Mouse (Mus musculus) T-helper 2 cell (primary cell): ENCODE results near the gene Mrpl16.

Source experiments
- in situ Hi-C: fragments of 300-600 bp; cut with MboI, MseI; formaldehyde crosslinking; loops from one replicate; pipeline ENCODE4 v1.15.1; 2025; ENCODE audit warnings: high pct_unique_total_duplicates

Gene Mrpl16

GRCm38 (mm10) chr19:11800531-11801315 is 30.5 kb downstream of the Mrpl16 start:
- in situ Hi-C loops, result no loop called here

- in situ Hi-C loops, result no loop called here
Measured at GRCm38 (mm10) chr19:11804423-11804822, 34.2 kb downstream of the Mrpl16 start.

GRCm38 (mm10) chr19:11807251-11807650 is 37.1 kb downstream of the Mrpl16 start:
- in situ Hi-C loops, result no loop called here

GRCm38 (mm10) chr19:11807822-11808221 is 37.6 kb downstream of the Mrpl16 start:
- in situ Hi-C loops, result no loop called here

GRCm38 (mm10) chr19:11808452-11808851 is 38.3 kb downstream of the Mrpl16 start:
- in situ Hi-C loops, result no loop called here

- in situ Hi-C loops, result no loop called here
Measured at GRCm38 (mm10) chr19:11810003-11810758, 40.0 kb downstream of the Mrpl16 start.

- in situ Hi-C loops, result no loop called here
Measured at GRCm38 (mm10) chr19:11810856-11811255, 40.7 kb downstream of the Mrpl16 start.

GRCm38 (mm10) chr19:11811688-11812365 is 41.6 kb downstream of the Mrpl16 start:
- in situ Hi-C loops, result no loop called here

GRCm38 (mm10) chr19:11813136-11813535 is 42.9 kb downstream of the Mrpl16 start:
- in situ Hi-C loops, result no loop called here

GRCm38 (mm10) chr19:11813649-11814048 is 43.5 kb downstream of the Mrpl16 start:
- in situ Hi-C loops, result no loop called here

GRCm38 (mm10) chr19:11814742-11815333 is 44.6 kb downstream of the Mrpl16 start:
- in situ Hi-C loops, result no loop called here

- in situ Hi-C loops, result no loop called here
Measured at GRCm38 (mm10) chr19:11816706-11817105, 46.5 kb downstream of the Mrpl16 start.

- in situ Hi-C loops, result no loop called here
Measured at GRCm38 (mm10) chr19:11817586-11817985, 47.4 kb downstream of the Mrpl16 start.

- in situ Hi-C loops, result no loop called here
Measured at GRCm38 (mm10) chr19:11818199-11819142, 48.3 kb downstream of the Mrpl16 start.

- in situ Hi-C loops, result no loop called here
Measured at GRCm38 (mm10) chr19:11819143-11819700, 49.0 kb downstream of the Mrpl16 start, which contains the start of gene Stx3. Stx3 (minus strand) TSS chr19:11819403.

GRCm38 (mm10) chr19:11819800-11820199 is 49.6 kb downstream of the Mrpl16 start:
- in situ Hi-C loops, result no loop called here

GRCm38 (mm10) chr19:11820211-11820610 is 50.0 kb downstream of the Mrpl16 start:
- in situ Hi-C loops, result no loop called here

- in situ Hi-C loops, result no loop called here
Measured at GRCm38 (mm10) chr19:11823346-11824065, 53.3 kb downstream of the Mrpl16 start.
